In the genomic region with DNA sequence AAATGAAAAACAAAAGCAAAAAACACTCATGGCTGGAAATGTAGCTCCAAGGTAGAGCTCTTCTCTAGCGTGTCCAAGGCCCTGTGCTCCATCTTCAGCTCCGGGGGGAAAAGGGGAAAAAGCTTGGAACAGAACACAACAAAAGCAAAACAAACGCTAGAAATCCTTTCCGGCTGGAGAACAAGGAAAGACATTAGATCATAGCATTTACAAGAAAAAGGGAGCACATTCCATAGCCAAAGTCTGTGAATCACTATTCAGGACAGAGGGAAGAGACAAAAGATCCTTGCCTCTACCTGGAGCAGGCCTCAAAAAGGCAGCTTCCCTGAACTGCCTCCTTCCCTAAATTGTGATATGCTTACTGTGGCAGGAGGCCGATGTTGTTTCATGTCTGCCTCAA, we compare ENCODE assay signal across 21 mouse cellular contexts. TPM values are rescaled to one million over a fixed set of nuclear protein-coding genes. Genes with fewer than 3 reads are reported as not detected.
"Had no signal": no experiment of that assay in that cellular context is flagged by ENCODE, and none has a peak within 500 bp of the region (broad histone marks: within the 10 kb centered on the region; RNA-seq: fewer than 3 reads in every experiment).

No protein-coding gene starts in this region.

- H3K27ac ChIP-seq: liver, embryonic 14.5 days; lung, embryonic 15.5 days; macrophage; midbrain, embryonic 13.5 days; neural tube, embryonic 13.5 days; neural tube, embryonic 15.5 days; stomach, embryonic 15.5 days had no signal

- H3K9ac ChIP-seq: liver, embryonic 14.5 days; lung, embryonic 15.5 days; midbrain, embryonic 13.5 days; neural tube, embryonic 13.5 days; neural tube, embryonic 15.5 days; stomach, embryonic 15.5 days had no signal

- H3K4me2 ChIP-seq: midbrain, embryonic 11.5 days; midbrain, embryonic 13.5 days; neural tube, embryonic 13.5 days; stomach, embryonic 15.5 days had no signal

- H3K4me3 ChIP-seq: lung, embryonic 15.5 days; megakaryocyte, embryonic 14.5 days; midbrain, embryonic 13.5 days; myocyte; neural tube, embryonic 13.5 days; neural tube, embryonic 15.5 days; stomach, embryonic 15.5 days had no signal

- H3K36me3 ChIP-seq: lung, embryonic 15.5 days; midbrain, embryonic 13.5 days; neural tube, embryonic 13.5 days; neural tube, embryonic 15.5 days; stomach, embryonic 15.5 days had no signal

- H3K4me1 ChIP-seq: lung, embryonic 15.5 days; midbrain, embryonic 13.5 days; neural tube, embryonic 15.5 days; stomach, embryonic 15.5 days had no signal

- H3K9me3 ChIP-seq: lung, embryonic 15.5 days; midbrain, embryonic 13.5 days; neural tube, embryonic 13.5 days; neural tube, embryonic 15.5 days; stomach, embryonic 15.5 days had no signal

- ATAC-seq: lung, postnatal 0 days; midbrain, embryonic 13.5 days; midbrain, embryonic 16.5 days had no signal

- DNase-seq: lung, adult 2 months; lung, postnatal 14 days; lung, postnatal 36 days; retina, postnatal 1 day; right cerebral cortex, postnatal 14 days; thymus, adult 18-20 months; thymus, postnatal 14 days; thymus, postnatal 36 days had no signal

RNA-seq across cellular contexts. Expression of a gene that starts 4.4 kb away (rescaled TPM):
- total RNA-seq: megakaryocyte progenitor cell, adult 5-6 weeks had no signal
- polyA plus RNA-seq: macrophage, myocyte had no signal
